Mouse (Mus musculus) brain, embryonic 14.5 days (tissue): ENCODE measurements at regions not wholly inside any gene's neighbourhood (a gene's known extent, or its start where the extent isn't known, plus 50 kb on each side); places are given as distances from the start of the nearest gene placed in this dataset.
"Not testable (repeated sequence)": the region's sequence is repeated elsewhere in the genome, so short reads cannot be mapped to it uniquely, and the experiment has no call there.

Source experiments
- DNase-seq: peaks from one replicate; pipeline ENCODE4 v3.0.0-alpha.2; 2011; ENCODE audit warnings: low read depth
- CTCF ChIP-seq: fragments of 200-500 bp; IDR thresholded peaks from 2 replicates; pipeline ENCODE4 v1.5.1; 2012; ENCODE audit warnings: inconsistent platforms, mild to moderate bottlenecking, moderate library complexity, borderline replicate concordance; ENCODE audit not compliant: insufficient read depth, insufficient read length; ENCODE audit errors: extremely low read depth
- POLR2A ChIP-seq: fragments of 200-500 bp; IDR thresholded peaks from 2 replicates; pipeline ENCODE4 v1.6.1; 2012; ENCODE audit warnings: mild to moderate bottlenecking, inconsistent platforms, borderline replicate concordance; ENCODE audit not compliant: poor library complexity, insufficient read depth, insufficient read length, severe bottlenecking; ENCODE audit errors: extremely low read depth

GRCm38 (mm10) chr6:6384971-6385370 lies 168.0 kb upstream of the Slc25a13 start:
- peak; percentile 10 for DNase-seq
- no peak for TF ChIP-seq CTCF
- no peak for TF ChIP-seq POLR2A

GRCm38 (mm10) chr6:6384441-6384840 lies 167.5 kb upstream of the Slc25a13 start:
- TF ChIP-seq CTCF (no peak), POLR2A (no peak)
- DNase-seq = no peak

GRCm38 (mm10) chr6:6372421-6372820 lies 155.4 kb upstream of the Slc25a13 start:
- no peak for TF ChIP-seq CTCF
- no peak for TF ChIP-seq POLR2A
- no peak for DNase-seq

- no peak for TF ChIP-seq CTCF
- no peak for TF ChIP-seq POLR2A
- peak; percentile 68 for DNase-seq
These were observed 154.6 kb upstream of the Slc25a13 start for GRCm38 (mm10) chr6:6371444-6372093.

GRCm38 (mm10) chr6:6364037-6364436 lies 147.1 kb upstream of the Slc25a13 start:
- peak; percentile 52 for DNase-seq

GRCm38 (mm10) chr6:6362678-6363354 lies 145.8 kb upstream of the Slc25a13 start:
- no peak for TF ChIP-seq POLR2A
- no peak for TF ChIP-seq CTCF
- no peak for DNase-seq

More at GRCm38 (mm10) chr6:6364037-6364436, 147.1 kb upstream of the Slc25a13 start:
- no peak for TF ChIP-seq POLR2A

GRCm38 (mm10) chr6:6361181-6361580 lies 144.2 kb upstream of the Slc25a13 start:
- not testable (repeated sequence) for DNase-seq

- peak; percentile 77 for DNase-seq
These were observed 140.5 kb upstream of the Slc25a13 start for GRCm38 (mm10) chr6:6357477-6357876.

GRCm38 (mm10) chr6:6356967-6357366 lies 140.0 kb upstream of the Slc25a13 start:
- DNase-seq = peak; percentile 68
- TF ChIP-seq CTCF (no peak), POLR2A (no peak)

More at GRCm38 (mm10) chr6:6357477-6357876, 140.5 kb upstream of the Slc25a13 start:
- TF ChIP-seq CTCF = no peak
- no peak for TF ChIP-seq POLR2A

GRCm38 (mm10) chr6:6335251-6335650 lies 118.3 kb upstream of the Slc25a13 start:
- DNase-seq = peak; percentile 63

GRCm38 (mm10) chr6:6330271-6330670 lies 113.3 kb upstream of the Slc25a13 start:
- no peak for TF ChIP-seq POLR2A
- no peak for TF ChIP-seq CTCF
- no peak for DNase-seq

More at GRCm38 (mm10) chr6:6335251-6335650, 118.3 kb upstream of the Slc25a13 start:
- TF ChIP-seq POLR2A (no peak), CTCF (no peak)

- DNase-seq = no peak
- TF ChIP-seq POLR2A (no peak), CTCF (no peak)
These were observed 108.5 kb upstream of the Slc25a13 start for GRCm38 (mm10) chr6:6325516-6325915.

GRCm38 (mm10) chr6:6316725-6317124 lies 99.8 kb upstream of the Slc25a13 start:
- DNase-seq = peak; percentile 77
- TF ChIP-seq POLR2A (no peak), CTCF (no peak)

- DNase-seq = no peak
- TF ChIP-seq CTCF (no peak), POLR2A (no peak)
These were observed 96.2 kb upstream of the Slc25a13 start for GRCm38 (mm10) chr6:6313171-6313570.
